Mouse (Mus musculus) macrophage (primary cell): Measurements from ENCODE around the gene Oxsm. TPM values are rescaled to one million over a fixed set of nuclear protein-coding genes. Genes with fewer than 3 reads are reported as not detected.

Source experiments
- H3K27ac ChIP-seq: fragments of 350-480 bp; formaldehyde crosslinking; 2 replicates; pipeline ENCODE4 v1.9.0; 2021
- H3K36me3 ChIP-seq: fragments of 350-480 bp; formaldehyde crosslinking; 2 replicates; pipeline ENCODE4 v1.9.0; 2021; ENCODE audit errors: inconsistent target
- H3K4me3 ChIP-seq: fragments of 350-480 bp; formaldehyde crosslinking; 2 replicates; pipeline ENCODE4 v1.9.0; 2021; ENCODE audit errors: inconsistent target
- H3K79me2 ChIP-seq: fragments of 350-480 bp; formaldehyde crosslinking; 2 replicates; pipeline ENCODE4 v1.9.0; 2021; ENCODE audit errors: inconsistent target
- WGBS: methylation state at CpG from one replicate; pipeline ENCODE4 v1.1.7; 2026; ENCODE audit warnings: inconsistent platforms; ENCODE audit not compliant: missing documents; 5-methylcytosine and 5-hydroxymethylcytosine counted together
- polyA plus RNA-seq: library from polyadenylated mRNA; stranded (reverse); fragments of 250-400 nt; gene quantifications from 3 replicates; pipeline ENCODE4 v1.2.4, GENCODE M21; 2018; ENCODE audit warnings: inconsistent platforms
- total RNA-seq, 78 experiments: library from RNA; depleted of rRNA; stranded (reverse); fragments of 250-400 nt; gene quantifications; 1 replicate in 9 of 78; 2 replicates in 24 of 78; 3 replicates in 43 of 78; 4 replicates in 2 of 78; pipeline ENCODE4 v1.2.4; 2018; ENCODE audit warnings: inconsistent platforms in 56 of 78

Gene Oxsm
- 10 to 100 TPM in 10 of 26 experiments, 1 to 10 TPM in 16; 2.8 to 18.9 (median 6.6) TPM for total RNA-seq (2018; cell fraction: chromatin; rRNA removed)
- 10 to 100 TPM in 18 of 26 experiments, 1 to 10 TPM in 8; 4.3 to 16.1 (median 11.8) TPM for total RNA-seq (2018; cell fraction: cytosol; rRNA removed)
- total RNA-seq (2018; cell fraction: nucleus; rRNA removed), result 10 to 100 TPM in 15 of 26 experiments, 1 to 10 TPM in 11; 5.3 to 22.9 (median 10.3) TPM
- polyA plus RNA-seq, result 9.7 to 15.5 TPM (median 11.4 TPM) in 3 replicates

GRCm38 (mm10) chr14:16249171-16249874 lies at the start of gene Oxsm, which contains the start of gene Ngly1:
TSS of gene Oxsm (minus strand) at chr14:16249808.
TSS of gene Ngly1 (plus strand) at chr14:16249280.
- no peaks in the 10 kb centered on the region for H3K36me3 ChIP-seq

GRCm38 (mm10) chr14:16296816-16297468 lies 47.3 kb upstream of the Oxsm start:
- H3K36me3 ChIP-seq, result no peaks in the 10 kb centered on the region; the same call in 1 of the 2 replicates
- no peak overlapping the region for H3K27ac ChIP-seq
- WGBS, result 88% methylated on average over 2 of the region's 2 CpGs
- H3K4me3 ChIP-seq, result no peak overlapping the region
- no peaks in the 10 kb centered on the region for H3K79me2 ChIP-seq

More at GRCm38 (mm10) chr14:16249171-16249874, at the start of gene Oxsm, which contains the start of gene Ngly1:
- Histone ChIP-seq H3K27ac (peak within 1 kb of the TSS; percentile 35; the same call in 1 of the 2 replicates), H3K4me3 (peak within 1 kb of the TSS; percentile 64), H3K79me2 (peaks cover 47% of the 10 kb centered on the region; the same call in 1 of the 2 replicates)
- under 1% methylated on average over 55 of the region's 65 CpGs for WGBS

- Histone ChIP-seq H3K4me3 (no peak overlapping the region), H3K36me3 (peaks cover 13% of the 10 kb centered on the region; the same call in 1 of the 2 replicates), H3K79me2 (no peaks in the 10 kb centered on the region), H3K27ac (no peak overlapping the region)
- WGBS, result 88% methylated on average over 1 of the region's 1 CpGs
Observed at GRCm38 (mm10) chr14:16293921-16294320, 44.3 kb upstream of the Oxsm start.

GRCm38 (mm10) chr14:16293015-16293414 lies 43.4 kb upstream of the Oxsm start:
- H3K79me2 ChIP-seq, result no peaks in the 10 kb centered on the region
- no peak overlapping the region for H3K27ac ChIP-seq
- H3K4me3 ChIP-seq, result no peak overlapping the region
- peaks cover 13% of the 10 kb centered on the region; the same call in 1 of the 2 replicates for H3K36me3 ChIP-seq

GRCm38 (mm10) chr14:16292371-16292770 lies 42.8 kb upstream of the Oxsm start:
- WGBS, result 85% methylated on average over 1 of the region's 1 CpGs
- Histone ChIP-seq H3K27ac (no peak overlapping the region), H3K4me3 (no peak overlapping the region), H3K79me2 (no peaks in the 10 kb centered on the region), H3K36me3 (peaks cover 13% of the 10 kb centered on the region; the same call in 1 of the 2 replicates)

- WGBS, result 98% methylated on average over 4 of the region's 4 CpGs
- no peak overlapping the region for H3K27ac ChIP-seq
- H3K36me3 ChIP-seq, result peaks cover 20% of the 10 kb centered on the region; the same call in 1 of the 2 replicates
- H3K79me2 ChIP-seq, result no peaks in the 10 kb centered on the region
- H3K4me3 ChIP-seq, result no peak overlapping the region
Observed at GRCm38 (mm10) chr14:16283966-16284365, 34.4 kb upstream of the Oxsm start.

GRCm38 (mm10) chr14:16279196-16279595 lies 29.6 kb upstream of the Oxsm start:
- Histone ChIP-seq H3K4me3 (no peak overlapping the region), H3K79me2 (no peaks in the 10 kb centered on the region), H3K36me3 (peaks cover 20% of the 10 kb centered on the region; the same call in 1 of the 2 replicates), H3K27ac (no peak overlapping the region)
- 88% methylated on average over 4 of the region's 4 CpGs for WGBS

- peaks cover 15% of the 10 kb centered on the region for H3K36me3 ChIP-seq
- 100% methylated on average over 3 of the region's 3 CpGs for WGBS
- no peak overlapping the region for H3K27ac ChIP-seq
- no peak overlapping the region for H3K4me3 ChIP-seq
- no peaks in the 10 kb centered on the region for H3K79me2 ChIP-seq
Observed at GRCm38 (mm10) chr14:16273677-16274076, 24.1 kb upstream of the Oxsm start.

- Histone ChIP-seq H3K27ac (no peak overlapping the region), H3K79me2 (no peaks in the 10 kb centered on the region), H3K4me3 (no peak overlapping the region), H3K36me3 (peaks cover 23% of the 10 kb centered on the region)
- 100% methylated on average over 2 of the region's 2 CpGs for whole genome bisulfite sequencing
Observed at GRCm38 (mm10) chr14:16269776-16270175, 20.2 kb upstream of the Oxsm start.

- Histone ChIP-seq H3K79me2 (no peaks in the 10 kb centered on the region), H3K4me3 (no peak overlapping the region), H3K27ac (no peak overlapping the region), H3K36me3 (peaks cover 25% of the 10 kb centered on the region)
- WGBS, result 91% methylated on average over 5 of the region's 5 CpGs
Observed at GRCm38 (mm10) chr14:16267028-16267427, 17.4 kb upstream of the Oxsm start.

GRCm38 (mm10) chr14:16261869-16262268 lies 12.3 kb upstream of the Oxsm start:
- 87% methylated on average over 3 of the region's 3 CpGs for WGBS
- Histone ChIP-seq H3K27ac (no peak overlapping the region), H3K79me2 (no peaks in the 10 kb centered on the region), H3K4me3 (no peak overlapping the region), H3K36me3 (peaks cover 25% of the 10 kb centered on the region)

GRCm38 (mm10) chr14:16260541-16260940 lies 10.9 kb upstream of the Oxsm start:
- peaks cover 26% of the 10 kb centered on the region for H3K36me3 ChIP-seq
- H3K79me2 ChIP-seq, result no peaks in the 10 kb centered on the region
- H3K4me3 ChIP-seq, result no peak overlapping the region
- 94% methylated on average over 6 of the region's 6 CpGs for WGBS
- no peak overlapping the region for H3K27ac ChIP-seq

- no peak overlapping the region for H3K4me3 ChIP-seq
- H3K79me2 ChIP-seq, result peaks cover 30% of the 10 kb centered on the region; the same call in 1 of the 2 replicates
- H3K36me3 ChIP-seq, result peaks cover 21% of the 10 kb centered on the region; the same call in 1 of the 2 replicates
- H3K27ac ChIP-seq, result no peak overlapping the region
- 31% methylated on average over 2 of the region's 2 CpGs for WGBS
Observed at GRCm38 (mm10) chr14:16256209-16256608, 6.6 kb upstream of the Oxsm start.

GRCm38 (mm10) chr14:16255745-16256144 lies 6.1 kb upstream of the Oxsm start:
- Histone ChIP-seq H3K4me3 (no peak overlapping the region), H3K79me2 (peaks cover 35% of the 10 kb centered on the region; the same call in 1 of the 2 replicates), H3K27ac (no peak overlapping the region), H3K36me3 (peaks cover 18% of the 10 kb centered on the region; the same call in 1 of the 2 replicates)
- 90% methylated on average over 3 of the region's 3 CpGs for WGBS
